ENCODE assay signal across 24 mouse cellular contexts in genomic region chr6:28965264-28965663, GRCm38 (mm10).
DNase-seq lines count a peak whose midpoint lies in the region; ATAC-seq and TF ChIP-seq lines count a peak whose summit lies in the region.
"Had no signal": no experiment of that assay in that cellular context is flagged by ENCODE, and none has a peak within 500 bp of the region (broad histone marks: within the 10 kb centered on the region; RNA-seq: fewer than 3 reads in every experiment).

No protein-coding gene starts in this region.

- intact Hi-C loops in heart, postnatal 36 days (cut with DNase I), result no loop called here

- H3K36me3 ChIP-seq in E14TG2a.4 (ENCODE audit: insufficient read depth, low read length), result no peaks in the 10 kb centered on the region
- H3K36me3 ChIP-seq: embryonic facial prominence, embryonic 13.5 days; embryonic facial prominence, embryonic 15.5 days; forebrain, embryonic 10.5 days; G1E had no signal

- ATAC-seq in frontal cortex, adult (ENCODE audit: low TSS enrichment), result peak; percentile 75
- ATAC-seq: activated CD4-positive, CD25-positive, alpha-beta regulatory T cell, adult 4 months; forebrain, embryonic 13.5 days; forebrain, embryonic 16.5 days; Patski had no signal

- DNase-seq in frontal cortex, postnatal 14 days (ENCODE audit: low spot score in 2 of 2), result no peak
- peak; percentile 59 for DNase-seq in brain, adult 2 months (ENCODE audit: low read depth, low spot score)
- no peak for DNase-seq in heart, postnatal 36 days
- DNase-seq: adrenal gland, adult 8-10 months; adrenal gland, postnatal 14 days; adrenal gland, postnatal 36 days; cerebellum, adult 11 months; cerebellum, adult 18-20 months; cerebellum, adult 8-10 months; cerebellum, adult 9-11 months; cerebellum, postnatal 14 days; cerebellum, postnatal 36 days; embryo, embryonic 11 days had no signal

- no peaks in the 10 kb centered on the region for H3K9me3 ChIP-seq in E14TG2a.4 (ENCODE audit: low read length)
- H3K9me3 ChIP-seq: embryonic facial prominence, embryonic 13.5 days; embryonic facial prominence, embryonic 15.5 days; forebrain, embryonic 10.5 days; forebrain, embryonic 13.5 days; G1E had no signal

- no peak for TF ChIP-seq CTCF in E14TG2a.4 (conservative IDR thresholded peaks at IDR 0.05; ENCODE audit: low read length)

- H3K27me3 ChIP-seq in E14TG2a.4 (ENCODE audit: insufficient read depth, low read length), result peaks cover 3% of the 10 kb centered on the region
- H3K27me3 ChIP-seq: embryonic facial prominence, embryonic 13.5 days; embryonic facial prominence, embryonic 15.5 days; forebrain, embryonic 13.5 days had no signal

- H3K4me3 ChIP-seq in E14TG2a.4 (replicated peaks; ENCODE audit: low read length), result peak overlapping the region; percentile 71
- H3K4me3 ChIP-seq: embryonic facial prominence, embryonic 13.5 days; embryonic facial prominence, embryonic 15.5 days; erythroblast, embryonic 14.5 days; forebrain, embryonic 10.5 days; forebrain, embryonic 13.5 days had no signal

- H3K4me1 ChIP-seq in E14TG2a.4 (replicated peaks; ENCODE audit: low read depth, low read length), result peaks cover 52% of the 10 kb centered on the region
- H3K4me1 ChIP-seq: embryonic facial prominence, embryonic 13.5 days; embryonic facial prominence, embryonic 15.5 days had no signal
